Mouse (Mus musculus) olfactory bulb, adult 2 months (tissue): ENCODE data around the gene Gm49387.

Experiments used
- CTCF ChIP-seq: fragments of 200-500 bp; IDR thresholded peaks from 2 replicates; pipeline ENCODE4 v1.5.1; 2012; ENCODE audit warnings: low read depth, mild to moderate bottlenecking, low read length, moderate library complexity; ENCODE audit not compliant: insufficient read depth
- POLR2A ChIP-seq: fragments of 200-500 bp; IDR thresholded peaks from 2 replicates; pipeline ENCODE4 v1.6.1; 2012; ENCODE audit warnings: mild to moderate bottlenecking, low read depth, low read length, moderate library complexity; ENCODE audit not compliant: insufficient read depth

GRCm38 (mm10) chr14:31596408-31596807, 44.3 kb downstream of the Gm49387 start:
- no peak for TF ChIP-seq POLR2A
- TF ChIP-seq CTCF, result no peak
